Mouse (Mus musculus) bone marrow, adult 2 months (tissue): Measurements from ENCODE around the gene Klk14. TPM values are rescaled to one million over a fixed set of nuclear protein-coding genes. Genes with fewer than 3 reads are reported as not detected.

Experiments used
- H3K27ac ChIP-seq: fragments of 200-500 bp; 2 replicates; pipeline ENCODE4 v1.5.1; 2012; ENCODE audit warnings: low read depth, mild to moderate bottlenecking, control low read depth, inconsistent platforms, low read length; ENCODE audit not compliant: control insufficient read depth, poor library complexity, insufficient read depth
- H3K4me1 ChIP-seq: fragments of 200-500 bp; 2 replicates; pipeline ENCODE4 v1.6.1; 2011; ENCODE audit warnings: low read length; ENCODE audit not compliant: control insufficient read depth, insufficient read depth
- H3K4me3 ChIP-seq: fragments of 200-500 bp; replicated peaks from 2 replicates; pipeline ENCODE3; 2011; ENCODE audit warnings: mild to moderate bottlenecking, low read depth, low read length, control low read depth; ENCODE audit not compliant: control insufficient read depth
- CTCF ChIP-seq: fragments of 200-500 bp; IDR thresholded peaks from 2 replicates; pipeline ENCODE4 v1.5.1; 2011; ENCODE audit warnings: low read length, control low read depth; ENCODE audit not compliant: control insufficient read depth, insufficient read depth
- POLR2A ChIP-seq: fragments of 200-500 bp; IDR thresholded peaks from 2 replicates; pipeline ENCODE4 v1.6.1; 2011; ENCODE audit warnings: low read depth, mild to moderate bottlenecking, control low read depth, low read length, borderline replicate concordance; ENCODE audit not compliant: control insufficient read depth
- WGBS: fragments of 180-500 bp; shearing (Covaris S2); methylation state at CpG from one replicate; pipeline ENCODE4 v1.1.7; 2018; 5-methylcytosine and 5-hydroxymethylcytosine counted together
- polyA plus RNA-seq: library from polyadenylated mRNA; stranded (reverse); fragments of >200 nt; gene quantifications from 2 replicates; pipeline ENCODE4 v1.2.4, GENCODE M21; 2011; ENCODE audit warnings: low replicate concordance; ENCODE audit not compliant: missing spikeins, insufficient read depth, insufficient read length

Gene Klk14
- polyA plus RNA-seq, 1 experiment: not detected

GRCm38 (mm10) chr7:43685088-43685487 is 5.1 kb upstream of the Klk14 start:
- TF ChIP-seq POLR2A (no peak), CTCF (no peak)
- no peak overlapping the region for H3K27ac ChIP-seq
- H3K4me1 ChIP-seq: no peaks in the 10 kb centered on the region
- H3K4me3 ChIP-seq: no peak overlapping the region
- WGBS: 30% methylated on average over 7 of the region's 7 CpGs

DNA sequence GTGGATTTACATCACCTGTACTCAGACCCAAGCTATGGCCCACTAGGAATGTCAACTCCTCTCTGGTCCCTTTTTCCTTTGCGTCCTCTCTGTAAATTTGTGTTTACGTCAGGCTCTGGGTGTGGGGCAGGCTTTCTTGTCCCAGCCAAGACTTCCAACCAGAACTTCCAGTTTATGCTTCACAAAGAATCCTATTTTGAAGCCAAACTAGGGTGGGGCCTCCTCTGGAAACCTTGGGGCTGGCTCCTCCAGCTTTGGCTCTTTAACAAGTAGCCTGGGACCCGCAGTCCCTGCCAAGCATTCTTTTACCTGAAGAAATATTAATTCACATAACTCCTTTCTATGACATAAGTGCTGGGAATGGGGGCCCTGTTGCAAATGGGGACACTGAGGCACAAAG is 19.8 kb downstream of the Klk14 start:
- Histone ChIP-seq H3K4me1 (no peaks in the 10 kb centered on the region), H3K4me3 (no peak overlapping the region), H3K27ac (no peak overlapping the region)
- 95% methylated on average over 3 of the region's 3 CpGs for WGBS
- TF ChIP-seq CTCF (no peak), POLR2A (no peak)

DNA sequence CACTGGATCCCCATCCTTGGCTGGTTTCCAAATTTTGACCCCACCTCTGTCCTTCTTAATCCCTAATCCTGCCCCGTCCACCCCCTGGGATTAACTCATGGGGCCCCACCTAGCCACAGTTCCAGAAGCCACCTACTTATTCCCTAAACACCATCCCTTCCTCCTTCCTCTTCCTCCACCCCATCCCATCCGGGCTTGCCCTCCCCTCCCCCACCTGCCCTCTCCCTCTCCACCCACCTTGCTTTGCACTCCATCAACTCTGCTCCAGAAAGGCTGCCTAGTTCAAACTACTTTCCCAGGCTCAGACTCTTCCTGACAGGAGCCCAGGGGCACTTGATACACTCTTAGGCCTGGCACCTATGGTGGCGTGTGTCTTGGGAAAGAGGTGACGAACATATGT is 22.0 kb downstream of the Klk14 start, which contains the start of gene Klk13:
TSS of gene Klk13 (plus strand) at position 301 of the 400 bp plus-strand sequence.
- TF ChIP-seq POLR2A: no peak
- no peak for TF ChIP-seq CTCF
- 52% methylated on average over 4 of the region's 4 CpGs for WGBS

GRCm38 (mm10) chr7:43712917-43713316 is 22.7 kb downstream of the Klk14 start:
- H3K4me1 ChIP-seq: no peaks in the 10 kb centered on the region
- H3K4me3 ChIP-seq: no peak overlapping the region
- TF ChIP-seq POLR2A: no peak
- 12% methylated on average over 9 of the region's 9 CpGs for WGBS
- no peak overlapping the region for H3K27ac ChIP-seq

More for the DNA sequence above, 22.0 kb downstream of the Klk14 start, which contains the start of gene Klk13:
- Histone ChIP-seq H3K27ac (no peak within 1 kb of the TSS), H3K4me1 (no peaks in the 10 kb centered on the region), H3K4me3 (no peak within 1 kb of the TSS)

DNA sequence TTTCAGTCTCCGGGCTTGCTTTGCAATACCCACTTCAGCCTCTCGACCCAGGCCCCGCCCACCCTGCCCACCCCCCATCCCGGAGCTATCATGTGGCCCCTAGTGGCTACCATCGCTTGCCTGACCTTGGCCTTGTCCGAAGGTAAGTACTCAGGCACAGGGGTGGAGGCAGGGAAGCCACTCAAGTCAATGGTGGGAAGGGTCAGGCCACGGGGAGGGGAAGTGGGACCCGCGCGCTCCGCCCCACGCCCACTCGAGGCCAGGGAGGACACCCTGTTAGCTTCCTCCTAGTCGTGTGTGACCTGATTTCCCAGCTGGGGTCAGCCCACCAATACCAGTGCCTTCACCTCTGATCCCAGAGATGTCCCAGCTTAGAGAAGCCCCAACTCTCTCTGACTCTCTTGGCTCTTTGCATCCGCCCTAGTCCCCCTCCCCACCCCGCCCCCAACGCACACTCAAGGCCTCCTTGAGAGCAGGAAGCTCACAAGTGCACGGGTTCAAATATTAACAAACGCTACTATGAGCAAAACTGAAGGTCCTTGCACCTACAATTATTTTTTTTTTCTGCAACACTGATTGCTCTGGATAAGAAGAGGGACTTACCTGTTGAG is 23.6 kb downstream of the Klk14 start:
- Histone ChIP-seq H3K4me1 (no peaks in the 10 kb centered on the region), H3K27ac (no peak overlapping the region), H3K4me3 (no peak overlapping the region)
- no peak for TF ChIP-seq CTCF
- TF ChIP-seq POLR2A: no peak
- 10% methylated on average over 19 of the region's 19 CpGs for WGBS

Other genes starting within 250 kb of the Klk14 start
- gene Cldnd2, start 249.6 kb upstream of the Klk14 start, polyA plus RNA-seq: 2.0 and 4.7 TPM in 2 replicates
- gene Etfb, start 246.3 kb upstream of the Klk14 start, polyA plus RNA-seq: 149 and 240 TPM in 2 replicates
- not detected in 2 replicates for gene Gm45233, start 246.3 kb upstream of the Klk14 start, polyA plus RNA-seq
- gene Vsig10l, start 227.3 kb upstream of the Klk14 start, polyA plus RNA-seq: 1.9 and 5.7 TPM in 2 replicates
- gene Iglon5, start 200.3 kb upstream of the Klk14 start, polyA plus RNA-seq: not detected in 2 replicates
- 0.85 TPM in 1 of 2 replicates, not detected in the other for gene 4931406B18Rik, start 184.5 kb upstream of the Klk14 start, polyA plus RNA-seq
- gene Cd33, start 146.0 kb upstream of the Klk14 start, polyA plus RNA-seq: 14.2 and 48.4 TPM in 2 replicates
- 1.3 and 2.9 TPM in 2 replicates for gene Zfp658, start 128.2 kb upstream of the Klk14 start, polyA plus RNA-seq
- 1.7 TPM in 2 replicates for gene Zfp719, start 110.8 kb upstream of the Klk14 start, polyA plus RNA-seq
- gene Zfp819, start 83.2 kb upstream of the Klk14 start, polyA plus RNA-seq: 1.6 TPM in 1 of 2 replicates, not detected in the other
- gene Ceacam18, start 55.7 kb upstream of the Klk14 start, polyA plus RNA-seq: not detected in 2 replicates
- 14.5 and 24.2 TPM in 2 replicates for gene Siglece, start 30.3 kb upstream of the Klk14 start, polyA plus RNA-seq
- gene Ctu1, start 18.4 kb upstream of the Klk14 start, polyA plus RNA-seq: 2.4 and 3.6 TPM in 2 replicates
- not detected in 2 replicates for gene Klk13, start 22.1 kb downstream of the Klk14 start, polyA plus RNA-seq
- gene Klk12, start 78.5 kb downstream of the Klk14 start, polyA plus RNA-seq: not detected in 2 replicates
- not detected in 2 replicates for gene Klk11, start 84.2 kb downstream of the Klk14 start, polyA plus RNA-seq
- gene Klk10, start 90.6 kb downstream of the Klk14 start, polyA plus RNA-seq: not detected in 2 replicates
- not detected in 2 replicates for gene Klk9, start 101.5 kb downstream of the Klk14 start, polyA plus RNA-seq
- gene Klk8, start 107.2 kb downstream of the Klk14 start, polyA plus RNA-seq: 0.92 and 2.3 TPM in 2 replicates
- not detected in 2 replicates for gene Klk7, start 120.9 kb downstream of the Klk14 start, polyA plus RNA-seq
- gene Klk6, start 134.1 kb downstream of the Klk14 start, polyA plus RNA-seq: not detected in 2 replicates
- gene Klk5, start 151.6 kb downstream of the Klk14 start, polyA plus RNA-seq: not detected in 2 replicates
- not detected in 2 replicates for gene Klk4, start 190.7 kb downstream of the Klk14 start, polyA plus RNA-seq
- gene Klk15, start 243.3 kb downstream of the Klk14 start, polyA plus RNA-seq: not detected in 2 replicates